Mouse (Mus musculus): Measurements from ENCODE around the gene Lrrfip1. TPM values are rescaled to one million over a fixed set of nuclear protein-coding genes. Genes with fewer than 3 reads are reported as not detected.

The Lrrfip1 gene
- polyA plus RNA-seq, 1 experiment from 2014 or later: 43.3 TPM

DNA sequence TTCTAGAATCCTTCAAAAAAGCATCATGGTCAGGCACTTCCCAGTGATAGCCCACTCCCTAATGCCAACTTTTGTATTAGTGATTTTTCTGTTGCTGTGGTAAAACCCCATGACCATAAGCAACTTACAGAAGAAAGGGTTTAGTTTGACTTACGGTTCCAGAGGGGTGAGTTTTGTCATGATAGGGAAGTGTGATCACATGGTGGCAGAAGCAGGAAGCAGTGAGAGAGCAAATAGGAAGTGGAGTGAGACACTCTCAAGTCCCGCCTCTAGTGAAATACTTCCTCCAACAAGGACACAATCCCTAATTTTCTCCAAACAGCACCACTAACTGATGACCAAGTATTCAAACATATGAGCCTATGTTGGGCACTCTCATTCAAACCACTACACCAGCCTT is 28.4 kb downstream of the Lrrfip1 start:
- H3K4me1 ChIP-seq (ENCODE audit: control insufficient read depth, insufficient read depth, low read depth, low read length): no peaks in the 10 kb centered on the region
- H3K9ac ChIP-seq (ENCODE audit: low read depth, low read length): no peak overlapping the region
- no peaks in the 10 kb centered on the region for H3K27me3 ChIP-seq (replicated peaks; ENCODE audit: control insufficient read depth, insufficient read depth, low read length)
- H3K27ac ChIP-seq (ENCODE audit: low read depth, low read length): no peak overlapping the region
- WGBS: 97% methylated on average over 2 of the region's 2 CpGs
- ATAC-seq: no peak
- peaks cover 5% of the 10 kb centered on the region for H3K9me3 ChIP-seq (ENCODE audit: control insufficient read depth, low read length)
- H3K36me3 ChIP-seq (ENCODE audit: control insufficient read depth, insufficient read depth, low read length): no peaks in the 10 kb centered on the region
- no peak overlapping the region for H3K4me2 ChIP-seq (ENCODE audit: low read length)
- H3K4me3 ChIP-seq (ENCODE audit: low read length): no peak overlapping the region

- Histone ChIP-seq H3K9me3 (ENCODE audit: control insufficient read depth, low read length) (peaks cover 5% of the 10 kb centered on the region), H3K4me2 (ENCODE audit: low read length) (no peak overlapping the region), H3K36me3 (ENCODE audit: control insufficient read depth, insufficient read depth, low read length) (no peaks in the 10 kb centered on the region), H3K4me3 (ENCODE audit: low read length) (no peak overlapping the region), H3K4me1 (ENCODE audit: control insufficient read depth, insufficient read depth, low read depth, low read length) (no peaks in the 10 kb centered on the region), H3K27ac (ENCODE audit: low read depth, low read length) (no peak overlapping the region), H3K27me3 (replicated peaks; ENCODE audit: control insufficient read depth, insufficient read depth, low read length) (no peaks in the 10 kb centered on the region), H3K9ac (ENCODE audit: low read depth, low read length) (no peak overlapping the region)
- ATAC-seq: no peak
- WGBS: 89% methylated on average over 1 of the region's 1 CpGs
Observed at GRCm38 (mm10) chr1:91030383-91030782, 31.8 kb downstream of the Lrrfip1 start.

- Histone ChIP-seq H3K36me3 (ENCODE audit: control insufficient read depth, insufficient read depth, low read length) (no peaks in the 10 kb centered on the region), H3K9me3 (ENCODE audit: control insufficient read depth, low read length) (no peaks in the 10 kb centered on the region), H3K4me3 (ENCODE audit: low read length) (no peak overlapping the region), H3K4me2 (ENCODE audit: low read length) (no peak overlapping the region), H3K4me1 (ENCODE audit: control insufficient read depth, insufficient read depth, low read depth, low read length) (no peaks in the 10 kb centered on the region), H3K27me3 (replicated peaks; ENCODE audit: control insufficient read depth, insufficient read depth, low read length) (no peaks in the 10 kb centered on the region), H3K27ac (ENCODE audit: low read depth, low read length) (no peak overlapping the region), H3K9ac (ENCODE audit: low read depth, low read length) (no peak overlapping the region)
- no peak for ATAC-seq
- 78% methylated on average over 4 of the region's 4 CpGs for WGBS
Observed at GRCm38 (mm10) chr1:91031547-91031946, 33.0 kb downstream of the Lrrfip1 start.

DNA sequence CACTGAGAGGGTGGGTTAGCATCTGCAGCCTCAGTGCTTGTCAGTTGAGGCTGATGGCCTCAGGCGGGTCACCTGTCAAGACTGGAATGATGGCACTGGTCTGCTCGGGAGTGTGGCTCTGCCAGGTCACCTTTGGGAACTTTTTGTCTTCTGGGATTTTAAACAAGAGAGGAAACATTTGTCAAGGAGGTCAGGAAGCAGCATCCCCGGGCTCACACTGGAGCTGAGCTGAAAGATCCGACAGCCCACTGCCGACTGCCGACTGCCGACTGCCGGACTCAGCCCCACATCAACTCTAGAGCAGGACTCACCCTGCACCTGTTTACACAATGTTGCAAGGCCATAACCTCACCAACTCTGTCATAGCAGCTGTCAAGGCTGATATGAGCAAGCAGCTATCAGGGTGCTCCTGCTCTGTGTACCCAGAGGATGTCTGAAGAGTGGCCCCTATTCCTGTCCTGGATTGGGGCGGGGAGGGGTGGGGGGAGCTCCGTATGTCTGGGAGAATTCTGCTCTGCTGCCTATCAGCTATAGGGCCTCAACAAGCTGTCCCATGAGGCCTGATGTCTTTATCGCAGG is 33.9 kb downstream of the Lrrfip1 start:
- H3K4me1 ChIP-seq (ENCODE audit: control insufficient read depth, insufficient read depth, low read depth, low read length): no peaks in the 10 kb centered on the region
- no peaks in the 10 kb centered on the region for H3K9me3 ChIP-seq (ENCODE audit: control insufficient read depth, low read length)
- H3K27me3 ChIP-seq (replicated peaks; ENCODE audit: control insufficient read depth, insufficient read depth, low read length): no peaks in the 10 kb centered on the region
- no peaks in the 10 kb centered on the region for H3K36me3 ChIP-seq (ENCODE audit: control insufficient read depth, insufficient read depth, low read length)
- ATAC-seq: no peak
- WGBS: 73% methylated on average over 11 of the region's 11 CpGs
- no peak overlapping the region for H3K9ac ChIP-seq (ENCODE audit: low read depth, low read length)
- no peak overlapping the region for H3K27ac ChIP-seq (ENCODE audit: low read depth, low read length)
- H3K4me3 ChIP-seq (ENCODE audit: low read length): no peak overlapping the region
- no peak overlapping the region for H3K4me2 ChIP-seq (ENCODE audit: low read length)

GRCm38 (mm10) chr1:91034547-91034946 is 36.0 kb downstream of the Lrrfip1 start:
- 87% methylated on average over 3 of the region's 3 CpGs for whole genome bisulfite sequencing
- H3K27me3 ChIP-seq (replicated peaks; ENCODE audit: control insufficient read depth, insufficient read depth, low read length): no peaks in the 10 kb centered on the region
- no peak overlapping the region for H3K27ac ChIP-seq (ENCODE audit: low read depth, low read length)
- no peaks in the 10 kb centered on the region for H3K9me3 ChIP-seq (ENCODE audit: control insufficient read depth, low read length)
- H3K4me3 ChIP-seq (ENCODE audit: low read length): no peak overlapping the region
- H3K9ac ChIP-seq (ENCODE audit: low read depth, low read length): no peak overlapping the region
- H3K4me2 ChIP-seq (ENCODE audit: low read length): no peak overlapping the region
- peaks cover 3% of the 10 kb centered on the region; the same call in 1 of the 2 replicates for H3K4me1 ChIP-seq (ENCODE audit: control insufficient read depth, insufficient read depth, low read depth, low read length)
- no peak for ATAC-seq
- H3K36me3 ChIP-seq (ENCODE audit: control insufficient read depth, insufficient read depth, low read length): no peaks in the 10 kb centered on the region

DNA sequence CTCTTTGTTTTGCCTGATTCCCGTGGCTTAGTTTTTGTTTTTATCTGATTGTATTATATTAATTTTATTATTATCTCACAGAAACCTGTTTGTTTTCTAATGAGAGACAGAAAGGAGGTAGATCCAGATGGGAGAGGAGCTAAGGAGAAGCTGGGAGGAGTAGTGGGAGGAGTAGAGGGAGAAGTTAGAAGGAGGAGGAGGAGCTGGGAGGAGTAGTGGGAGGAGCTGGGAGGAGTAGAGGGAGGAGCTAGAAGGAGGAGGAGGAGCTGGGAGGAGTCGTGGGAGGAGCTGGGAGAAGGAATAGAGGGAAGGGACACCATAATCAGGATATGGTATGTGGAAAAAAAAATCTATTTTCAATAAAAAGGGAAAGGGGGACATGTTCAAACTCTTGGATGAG is 36.7 kb downstream of the Lrrfip1 start:
- Histone ChIP-seq H3K4me3 (ENCODE audit: low read length) (no peak overlapping the region), H3K9me3 (ENCODE audit: control insufficient read depth, low read length) (no peaks in the 10 kb centered on the region), H3K27ac (ENCODE audit: low read depth, low read length) (no peak overlapping the region), H3K4me1 (ENCODE audit: control insufficient read depth, insufficient read depth, low read depth, low read length) (peaks cover 3% of the 10 kb centered on the region; the same call in 1 of the 2 replicates), H3K27me3 (replicated peaks; ENCODE audit: control insufficient read depth, insufficient read depth, low read length) (no peaks in the 10 kb centered on the region), H3K36me3 (ENCODE audit: control insufficient read depth, insufficient read depth, low read length) (no peaks in the 10 kb centered on the region), H3K9ac (ENCODE audit: low read depth, low read length) (no peak overlapping the region), H3K4me2 (ENCODE audit: low read length) (no peak overlapping the region)
- 71% methylated on average over 2 of the region's 2 CpGs for whole genome bisulfite sequencing
- ATAC-seq: no peak

DNA sequence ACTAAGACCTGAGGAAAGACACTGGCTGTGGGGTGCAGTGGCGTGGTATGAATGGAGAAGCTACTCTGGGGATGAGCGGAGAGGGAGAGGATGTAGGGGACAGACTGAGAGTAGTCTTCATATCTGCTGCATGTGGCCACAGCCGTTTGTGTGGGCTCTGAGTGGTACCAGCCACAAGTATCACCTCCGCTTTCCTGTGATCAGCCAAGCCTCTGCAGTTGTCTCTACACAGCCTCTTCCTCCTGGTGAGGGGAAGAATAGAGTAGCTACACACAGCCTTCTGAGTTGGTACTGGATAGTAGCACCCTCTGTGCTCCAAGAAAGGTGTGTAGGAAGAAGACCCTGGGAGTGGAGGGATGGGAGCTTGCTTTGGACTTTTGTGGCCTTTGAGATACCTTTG is 38.7 kb downstream of the Lrrfip1 start:
- ATAC-seq: no peak
- Histone ChIP-seq H3K4me3 (ENCODE audit: low read length) (no peak overlapping the region), H3K36me3 (ENCODE audit: control insufficient read depth, insufficient read depth, low read length) (no peaks in the 10 kb centered on the region), H3K27me3 (replicated peaks; ENCODE audit: control insufficient read depth, insufficient read depth, low read length) (no peaks in the 10 kb centered on the region), H3K9me3 (ENCODE audit: control insufficient read depth, low read length) (no peaks in the 10 kb centered on the region), H3K4me2 (ENCODE audit: low read length) (no peak overlapping the region), H3K27ac (ENCODE audit: low read depth, low read length) (no peak overlapping the region), H3K9ac (ENCODE audit: low read depth, low read length) (no peak overlapping the region), H3K4me1 (ENCODE audit: control insufficient read depth, insufficient read depth, low read depth, low read length) (peaks cover 3% of the 10 kb centered on the region; the same call in 1 of the 2 replicates)
- WGBS: 84% methylated on average over 4 of the region's 4 CpGs

GRCm38 (mm10) chr1:91038010-91038409 is 39.5 kb downstream of the Lrrfip1 start:
- H3K27ac ChIP-seq (ENCODE audit: low read depth, low read length): no peak overlapping the region
- H3K4me2 ChIP-seq (ENCODE audit: low read length): no peak overlapping the region
- H3K27me3 ChIP-seq (replicated peaks; ENCODE audit: control insufficient read depth, insufficient read depth, low read length): no peaks in the 10 kb centered on the region
- 80% methylated on average over 6 of the region's 6 CpGs for WGBS
- H3K4me3 ChIP-seq (ENCODE audit: low read length): no peak overlapping the region
- ATAC-seq: no peak
- H3K4me1 ChIP-seq (ENCODE audit: control insufficient read depth, insufficient read depth, low read depth, low read length): peaks cover 3% of the 10 kb centered on the region; the same call in 1 of the 2 replicates
- H3K9me3 ChIP-seq (ENCODE audit: control insufficient read depth, low read length): no peaks in the 10 kb centered on the region
- H3K36me3 ChIP-seq (ENCODE audit: control insufficient read depth, insufficient read depth, low read length): no peaks in the 10 kb centered on the region
- H3K9ac ChIP-seq (ENCODE audit: low read depth, low read length): no peak overlapping the region

DNA sequence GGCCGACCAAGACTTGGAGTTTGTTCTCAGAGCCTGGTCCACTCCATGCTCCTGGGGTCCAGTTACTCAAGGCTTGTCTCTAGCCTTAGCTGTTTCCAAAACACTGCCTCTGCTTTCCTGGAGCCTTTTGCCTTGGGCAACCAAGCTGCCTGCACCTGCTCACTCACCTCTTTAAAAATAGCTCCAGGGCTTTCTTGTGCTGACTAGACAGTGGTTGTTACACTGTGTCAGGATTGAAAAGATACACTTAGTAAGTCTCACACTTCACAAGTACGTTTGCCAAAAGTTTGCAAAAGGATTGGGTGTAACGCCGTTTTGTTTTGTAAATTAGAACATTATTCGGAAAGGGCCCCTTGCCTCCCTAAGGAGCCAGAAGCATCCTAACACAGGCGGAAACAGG is 40.0 kb downstream of the Lrrfip1 start:
- Histone ChIP-seq H3K9me3 (ENCODE audit: control insufficient read depth, low read length) (no peaks in the 10 kb centered on the region), H3K4me1 (ENCODE audit: control insufficient read depth, insufficient read depth, low read depth, low read length) (peaks cover 3% of the 10 kb centered on the region; the same call in 1 of the 2 replicates), H3K27me3 (replicated peaks; ENCODE audit: control insufficient read depth, insufficient read depth, low read length) (no peaks in the 10 kb centered on the region), H3K4me3 (ENCODE audit: low read length) (no peak overlapping the region), H3K27ac (ENCODE audit: low read depth, low read length) (no peak overlapping the region), H3K4me2 (ENCODE audit: low read length) (no peak overlapping the region), H3K9ac (ENCODE audit: low read depth, low read length) (no peak overlapping the region), H3K36me3 (ENCODE audit: control insufficient read depth, insufficient read depth, low read length) (no peaks in the 10 kb centered on the region)
- no peak for ATAC-seq
- WGBS: 37% methylated on average over 6 of the region's 6 CpGs

DNA sequence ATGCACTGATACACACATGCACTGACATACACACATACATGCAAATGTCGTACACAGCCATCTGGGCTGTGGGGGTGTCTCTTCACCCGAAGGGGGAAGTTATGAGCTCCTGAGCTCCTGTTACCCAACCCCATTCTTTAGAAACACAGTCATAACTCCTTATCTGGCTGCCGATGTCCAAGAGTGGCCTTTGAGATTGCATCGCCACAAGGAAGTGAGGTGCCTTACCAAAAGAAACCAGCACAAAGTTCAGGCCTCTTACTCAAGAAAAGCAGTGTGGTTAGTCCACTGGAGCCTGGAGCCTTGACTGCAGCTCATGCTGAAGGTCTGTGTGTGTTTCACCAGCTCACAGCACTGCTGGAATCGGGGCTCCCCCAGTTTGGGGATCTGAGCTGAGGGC is 43.1 kb downstream of the Lrrfip1 start:
- H3K4me2 ChIP-seq (ENCODE audit: low read length): no peak overlapping the region
- no peak overlapping the region for H3K9ac ChIP-seq (ENCODE audit: low read depth, low read length)
- H3K4me3 ChIP-seq (ENCODE audit: low read length): no peak overlapping the region
- no peaks in the 10 kb centered on the region for H3K36me3 ChIP-seq (ENCODE audit: control insufficient read depth, insufficient read depth, low read length)
- H3K27ac ChIP-seq (ENCODE audit: low read depth, low read length): no peak overlapping the region
- H3K4me1 ChIP-seq (ENCODE audit: control insufficient read depth, insufficient read depth, low read depth, low read length): peaks cover 5% of the 10 kb centered on the region
- no peak for ATAC-seq
- 90% methylated on average over 5 of the region's 5 CpGs for WGBS
- H3K27me3 ChIP-seq (replicated peaks; ENCODE audit: control insufficient read depth, insufficient read depth, low read length): no peaks in the 10 kb centered on the region
- no peaks in the 10 kb centered on the region for H3K9me3 ChIP-seq (ENCODE audit: control insufficient read depth, low read length)
